Mouse (Mus musculus) adrenal gland, adult 10 weeks (tissue): Measurements from ENCODE around the gene AK157302. TPM values are rescaled to one million over a fixed set of nuclear protein-coding genes. Genes with fewer than 3 reads are reported as not detected.

ENCODE experiments used
- polyA plus RNA-seq: library from polyadenylated mRNA; stranded (reverse); fragments of 350-450 nt; fragmentation: Illumina TruSeq; extraction: RNeasy Lipid Tissue Mini Kit (QIAGEN cat#74804); gene quantifications from one replicate; pipeline ENCODE4 v1.2.3, GENCODE M21; 2014; ENCODE audit warnings: low read depth, low replicate concordance

The AK157302 gene
- 5.3 TPM for polyA plus RNA-seq

DNA sequence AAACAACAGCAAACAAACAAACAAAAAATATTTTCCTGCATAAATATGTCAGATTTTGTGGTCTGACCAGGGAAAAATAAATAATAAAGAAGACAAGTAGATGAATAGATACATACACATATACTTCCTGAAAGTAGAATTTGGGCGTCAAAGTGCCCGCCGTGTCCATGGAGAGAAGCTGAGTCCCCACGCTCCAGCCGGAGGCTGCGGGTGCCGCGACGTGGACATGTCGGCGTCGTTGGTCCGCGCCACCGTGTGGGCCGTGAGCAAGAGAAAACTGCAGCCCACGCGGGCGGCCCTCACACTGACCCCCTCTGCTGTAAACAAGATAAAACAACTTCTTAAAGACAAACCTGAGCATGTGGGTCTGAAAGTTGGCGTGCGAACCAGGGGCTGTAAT is at the start of gene AK157302:
TSS of gene AK157302 (plus strand) at position 144 of the 400 bp plus-strand sequence.

GRCm38 (mm10) chr13:21453449-21453848 is 41.6 kb upstream of the AK157302 start, which contains the start of gene Zscan26:
Zscan26 (minus strand) TSS chr13:21453730.

DNA sequence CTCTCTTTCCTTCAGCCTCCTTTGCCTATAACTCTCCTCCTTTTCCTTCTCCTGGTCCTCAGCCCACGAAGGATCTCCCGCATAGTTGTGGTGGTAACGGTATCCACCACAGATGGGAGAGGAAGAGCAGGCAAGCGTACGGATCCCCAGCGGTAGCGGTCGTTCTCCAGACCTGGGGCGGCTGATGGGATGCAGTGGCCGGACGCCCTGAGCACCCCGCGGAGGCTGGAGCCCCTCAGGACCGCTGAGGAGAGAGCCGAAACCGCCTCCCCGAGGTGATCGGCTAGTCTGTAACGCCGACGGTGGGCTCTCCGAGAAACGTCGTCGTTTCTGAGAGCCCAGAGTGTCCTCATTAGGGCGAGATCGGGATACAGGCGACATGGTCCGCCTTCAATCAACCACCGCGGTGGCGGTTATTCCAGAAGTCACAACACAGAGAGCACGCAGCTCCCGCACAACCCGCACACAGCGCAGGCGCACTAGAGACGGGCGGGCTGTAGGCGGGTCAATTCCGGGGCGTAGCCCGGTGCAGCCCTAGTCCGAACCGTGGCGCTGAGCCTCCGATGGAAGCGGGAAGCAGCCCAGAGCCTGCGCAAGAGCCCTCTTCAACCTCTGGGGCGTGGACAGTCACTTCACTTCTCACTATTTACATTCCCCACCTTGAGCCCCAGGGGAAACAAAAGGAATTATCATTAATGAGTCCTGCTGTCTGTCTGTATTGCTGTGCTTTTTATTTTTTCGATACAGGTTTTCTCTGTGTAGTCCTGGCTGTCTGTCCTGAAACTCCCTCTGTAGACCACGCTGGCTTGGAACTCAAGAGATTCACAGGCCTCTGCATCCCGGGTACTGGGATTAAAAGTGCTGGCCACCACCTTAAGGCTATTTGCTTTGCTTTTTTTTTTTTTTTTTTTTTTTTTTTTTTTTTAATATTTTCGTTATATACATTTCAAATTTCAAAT is 26.7 kb upstream of the AK157302 start, which contains the start of gene Nkapl:
TSS of gene Nkapl (minus strand) at position 449 of the 959 bp plus-strand sequence.

GRCm38 (mm10) chr13:21478759-21479670 is 16.0 kb upstream of the AK157302 start, which contains the start of the genes Zkscan4 and Gm10065:
Zkscan4 (plus strand) TSS chr13:21478907.
Gm10065 (minus strand) TSS chr13:21479441.

DNA sequence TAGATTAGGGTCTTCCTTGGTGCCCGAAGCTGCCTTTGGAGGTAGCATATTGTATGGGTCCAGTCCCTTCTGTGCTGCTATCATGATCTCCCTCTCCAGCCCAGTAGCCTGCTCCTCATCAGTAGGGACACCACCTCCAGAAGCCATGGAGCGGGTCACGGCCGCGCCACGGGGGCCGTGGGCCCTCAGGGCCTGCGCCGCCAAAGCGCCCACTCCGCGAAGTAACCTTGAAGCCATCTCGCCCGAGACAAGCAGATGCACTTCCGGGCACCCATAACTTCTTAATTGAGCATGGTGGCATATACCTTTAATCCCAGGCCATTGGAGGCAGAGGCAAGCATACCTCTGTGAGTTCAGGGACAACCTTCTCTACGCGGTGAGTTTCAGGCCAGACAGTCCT is 6.2 kb downstream of the AK157302 start, which contains the start of gene Gm11273:
TSS of gene Gm11273 (minus strand) at position 237 of the 400 bp plus-strand sequence.

GRCm38 (mm10) chr13:21530781-21531201 is 35.8 kb downstream of the AK157302 start, which contains the start of gene Zkscan8:
Zkscan8 (minus strand) TSS chr13:21531120.

GRCm38 (mm10) chr13:21542708-21543107 is 47.7 kb downstream of the AK157302 start, which contains the start of gene Olfr1366:
Olfr1366 (minus strand) TSS chr13:21542808.

Other genes with a start within 250 kb of the AK157302 start
- gene Gpx5, start 202.5 kb upstream of the AK157302 start, polyA plus RNA-seq, result 2.4 TPM
- not detected for gene Gpx6, start 183.1 kb upstream of the AK157302 start, polyA plus RNA-seq
- gene Olfr1367, start 148.3 kb upstream of the AK157302 start, polyA plus RNA-seq, result not detected
- 17.1 TPM for gene Zscan12, start 132.4 kb upstream of the AK157302 start, polyA plus RNA-seq
- gene Zkscan3, start 92.5 kb upstream of the AK157302 start, polyA plus RNA-seq, result 88.2 TPM
- 4.0 TPM for gene Pgbd1, start 54.2 kb upstream of the AK157302 start, polyA plus RNA-seq
- 95.7 TPM for gene Zscan26, start 41.5 kb upstream of the AK157302 start, polyA plus RNA-seq
- 2.3 TPM for gene Nkapl, start 26.7 kb upstream of the AK157302 start, polyA plus RNA-seq
- 1.8 TPM for gene Zkscan4, start 16.3 kb upstream of the AK157302 start, polyA plus RNA-seq
- not detected for gene Gm10065, start 15.8 kb upstream of the AK157302 start, polyA plus RNA-seq
- gene Gm11273, start 6.2 kb downstream of the AK157302 start, polyA plus RNA-seq, result not detected
- 41.5 TPM for gene Zkscan8, start 35.9 kb downstream of the AK157302 start, polyA plus RNA-seq
- gene Olfr1366, start 47.6 kb downstream of the AK157302 start, polyA plus RNA-seq, result not detected
- gene Olfr1535, start 64.7 kb downstream of the AK157302 start, polyA plus RNA-seq, result not detected
- not detected for gene Olfr1364, start 86.5 kb downstream of the AK157302 start, polyA plus RNA-seq
- not detected for gene Olfr1362, start 118.8 kb downstream of the AK157302 start, polyA plus RNA-seq
- gene Olfr11, start 147.3 kb downstream of the AK157302 start, polyA plus RNA-seq, result not detected
- gene Olfr1361, start 168.2 kb downstream of the AK157302 start, polyA plus RNA-seq, result not detected
- not detected for gene Olfr1360, start 182.2 kb downstream of the AK157302 start, polyA plus RNA-seq
- gene Olfr1359, start 202.9 kb downstream of the AK157302 start, polyA plus RNA-seq, result not detected
- gene Hist1h2bl, start 220.9 kb downstream of the AK157302 start, polyA plus RNA-seq, result not detected
- not detected for gene Hist1h2ai, start 221.2 kb downstream of the AK157302 start, polyA plus RNA-seq
- not detected for gene Hist1h3h, start 222.4 kb downstream of the AK157302 start, polyA plus RNA-seq
- not detected for gene Hist1h2bm, start 226.8 kb downstream of the AK157302 start, polyA plus RNA-seq
- not detected for gene Hist1h4j, start 239.8 kb downstream of the AK157302 start, polyA plus RNA-seq